Comparison of ENCODE assay signal across 25 mouse cellular contexts in the genomic region with DNA sequence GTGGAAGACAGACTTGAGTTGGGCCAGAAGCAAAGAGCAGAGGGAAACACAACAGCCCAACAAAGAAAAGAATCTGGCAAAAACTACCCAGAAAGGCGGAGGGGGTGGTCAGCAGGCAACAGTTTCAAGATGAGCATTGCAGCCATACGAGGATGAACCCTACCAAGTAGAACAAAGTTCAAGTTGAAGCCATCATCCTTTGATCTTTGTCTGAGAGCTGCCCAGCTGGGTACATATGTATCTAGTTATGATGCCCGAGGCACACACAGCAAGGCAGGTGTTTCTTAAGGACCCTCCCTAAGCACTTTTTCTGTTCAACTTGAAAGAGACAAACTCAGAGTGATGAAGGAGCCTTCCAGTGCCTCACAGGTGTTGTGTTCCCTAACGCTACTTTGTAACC.
"Had no signal": no experiment of that assay in that cellular context is flagged by ENCODE, and none has a peak within 500 bp of the region (broad histone marks: within the 10 kb centered on the region; RNA-seq: fewer than 3 reads in every experiment).

No protein-coding gene starts in this region.

- H3K9ac ChIP-seq: heart, embryonic 12.5 days; hindbrain, embryonic 12.5 days; hindbrain, embryonic 14.5 days; intestine, embryonic 15.5 days; limb, embryonic 12.5 days had no signal

- ATAC-seq: hindbrain, embryonic 16.5 days; inflammation-experienced regulatory T-cells, adult 6 months; intestine, embryonic 15.5 days; intestine, postnatal 0 days had no signal

- DNase-seq: gastrocnemius, adult 2 months; gastrocnemius, postnatal 10 days; gastrocnemius, postnatal 25 days; heart, adult 18-20 months; heart, postnatal 10 days; heart, postnatal 4 days; kidney, adult 18-20 months; kidney, adult 8-10 months; kidney, postnatal 10 days; kidney, postnatal 25 days; kidney, postnatal 4 days; liver had no signal

- H3K9me3 ChIP-seq: heart, embryonic 10.5 days; heart, embryonic 12.5 days; hindbrain, embryonic 10.5 days; hindbrain, embryonic 12.5 days; intestine, embryonic 15.5 days; limb, embryonic 10.5 days; limb, embryonic 12.5 days had no signal

- H3K36me3 ChIP-seq: hindbrain, embryonic 12.5 days; intestine, embryonic 15.5 days had no signal

- H3K4me2 ChIP-seq: heart, embryonic 12.5 days; hindbrain, embryonic 12.5 days; hindbrain, embryonic 14.5 days; intestine, embryonic 15.5 days; limb, embryonic 12.5 days had no signal

- H3K27ac ChIP-seq: gastrocnemius, adult 2 months; hindbrain, embryonic 10.5 days; hindbrain, embryonic 12.5 days; hindbrain, embryonic 14.5 days; intestine, embryonic 15.5 days; layer of hippocampus, adult 2 months; left cerebral cortex, adult 2 months; limb, embryonic 10.5 days; limb, embryonic 12.5 days had no signal

- H3K27me3 ChIP-seq: heart, embryonic 12.5 days; hindbrain, embryonic 12.5 days; intestine, embryonic 15.5 days; limb, embryonic 12.5 days had no signal

- H3K4me3 ChIP-seq: gastrocnemius, adult 2 months; heart, embryonic 10.5 days; heart, embryonic 12.5 days; hindbrain, embryonic 10.5 days; hindbrain, embryonic 12.5 days; intestine, embryonic 15.5 days; layer of hippocampus, adult 2 months; left cerebral cortex, adult 2 months; limb, embryonic 10.5 days; limb, embryonic 12.5 days had no signal
